Mouse (Mus musculus) adipocyte (in vitro differentiated cells): ENCODE results near the gene Kifc5b.
"Not testable (repeated sequence)": the region's sequence is repeated elsewhere in the genome, so short reads cannot be mapped to it uniquely, and the experiment has no call there.

ENCODE experiments used
- DNase-seq: peaks from one replicate; pipeline ENCODE4 v3.0.0-alpha.2; 2016; ENCODE audit warnings: low spot score

The Kifc5b gene

DNA sequence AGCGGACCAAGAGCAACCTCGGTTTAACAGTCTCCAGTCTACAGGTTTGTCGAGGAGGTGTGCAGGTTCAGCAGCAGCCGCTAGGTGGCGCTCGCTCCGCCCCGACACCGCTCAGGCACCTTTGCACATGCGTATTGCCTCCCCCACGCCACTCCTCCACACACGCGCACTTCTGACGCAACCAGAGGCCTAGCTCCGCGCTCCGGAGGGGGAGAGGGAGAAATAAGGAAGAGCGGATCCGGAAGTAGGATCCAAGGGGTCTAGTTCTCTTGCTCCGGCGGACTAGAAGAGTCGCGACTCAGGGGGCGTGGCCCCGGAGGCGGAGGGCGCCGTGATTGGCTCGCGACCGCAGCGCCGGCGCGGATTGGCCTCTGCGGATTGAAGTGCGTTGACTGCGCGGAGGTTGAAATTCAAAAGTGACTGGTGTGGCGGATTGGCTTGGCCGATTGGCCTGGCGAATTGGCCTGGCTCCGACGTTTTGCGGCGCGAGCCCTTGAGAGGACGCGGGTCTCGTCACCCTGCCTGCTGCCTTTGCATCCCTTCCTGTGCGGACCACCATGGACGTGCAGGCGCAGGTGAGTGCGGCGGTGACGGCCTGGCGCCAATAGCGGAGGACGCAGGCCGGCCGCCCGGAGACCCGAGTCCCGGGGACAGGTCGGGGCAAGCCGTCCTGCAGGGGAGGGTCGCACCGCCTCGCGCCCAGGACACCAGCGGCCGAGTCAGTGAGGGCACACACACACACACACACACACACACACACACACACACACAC lies at the start of gene Kifc5b:
Gene Kifc5b (plus strand): TSS at position 381 of the 772 bp plus-strand sequence.
- DNase-seq = peak; percentile 100

DNA sequence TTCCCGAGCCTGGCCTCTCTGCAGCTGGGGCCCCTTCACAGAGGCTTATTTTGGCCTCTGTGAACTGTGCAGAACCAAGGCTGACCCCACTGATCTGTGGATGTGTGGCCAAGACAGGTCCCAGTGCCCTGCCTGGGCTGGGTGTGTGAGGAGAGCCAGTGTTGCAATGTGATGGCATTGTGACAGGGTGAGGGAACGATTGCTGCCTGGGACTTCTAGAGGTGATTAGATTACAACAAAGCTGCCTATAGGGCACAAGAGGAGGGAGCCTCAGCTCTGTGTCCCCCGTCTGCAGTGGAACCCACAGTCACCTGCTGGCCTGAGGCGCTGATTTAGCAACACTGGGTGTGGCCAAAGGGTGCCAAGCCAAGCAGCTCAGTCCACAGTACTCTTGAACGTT lies 48.1 kb upstream of the Kifc5b start:
- peak; percentile 70 for DNase-seq

DNA sequence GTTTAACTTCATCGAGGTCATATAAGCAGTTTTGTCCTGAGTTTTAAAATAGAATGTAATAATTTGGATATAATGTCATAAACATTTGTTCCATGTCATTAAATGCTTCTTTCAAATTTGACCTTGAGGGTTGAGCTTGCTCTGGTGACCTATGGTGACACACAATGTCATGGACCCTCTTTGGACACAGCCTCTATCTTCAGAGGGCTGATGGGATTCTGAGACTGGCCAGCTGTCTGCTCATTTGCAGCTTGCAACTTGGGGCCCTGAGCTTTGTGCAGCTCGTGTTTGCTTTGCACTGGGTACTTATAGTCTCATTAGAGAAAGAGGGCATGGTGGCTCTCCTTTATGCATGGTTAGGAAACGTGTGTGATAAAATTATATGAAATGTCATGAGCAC lies 44.0 kb upstream of the Kifc5b start:
- no peak for DNase-seq

DNA sequence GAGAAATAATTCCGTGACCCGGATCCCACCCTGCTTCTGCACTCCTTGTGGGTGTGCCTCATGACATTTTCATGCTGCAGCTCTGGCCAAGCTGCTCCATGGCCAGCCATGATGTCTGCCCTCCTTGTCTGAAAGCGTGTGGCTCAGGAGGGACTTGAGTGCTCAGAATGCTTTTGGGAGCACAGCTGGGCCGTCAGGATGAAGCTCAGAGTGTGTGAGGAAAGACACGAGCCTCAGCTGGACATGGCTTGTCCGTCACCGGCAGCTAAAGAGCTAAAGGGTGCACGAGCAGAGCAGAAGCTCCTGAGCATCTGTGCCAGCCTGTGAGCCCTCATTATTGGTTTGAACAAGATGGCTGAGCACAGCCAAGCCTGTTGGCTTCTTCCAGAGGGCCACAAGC lies 43.4 kb upstream of the Kifc5b start:
- DNase-seq = no peak

DNA sequence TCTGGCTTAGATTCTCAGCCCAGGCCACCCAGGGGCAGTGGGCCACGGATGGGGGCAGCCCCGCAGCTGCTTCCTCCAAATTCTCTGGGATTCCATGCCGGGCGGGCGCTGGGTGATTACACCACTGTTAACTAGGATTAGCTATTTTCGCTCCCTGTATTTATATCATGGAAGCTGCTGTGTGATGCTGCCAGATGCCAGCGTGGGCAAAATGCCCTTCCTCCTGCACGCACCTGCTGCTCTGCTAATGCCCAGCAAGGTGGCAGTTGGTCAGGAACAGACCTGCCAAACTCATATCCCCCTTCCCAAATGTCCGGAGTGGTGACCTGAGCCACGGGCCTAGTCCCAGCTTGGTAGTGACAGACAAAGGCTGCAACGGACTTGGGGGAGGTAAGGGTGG lies 42.3 kb upstream of the Kifc5b start:
- DNase-seq = no peak

GRCm38 (mm10) chr17:26877927-26878326 lies 39.0 kb upstream of the Kifc5b start:
- DNase-seq = no peak

GRCm38 (mm10) chr17:26879235-26879634 lies 37.7 kb upstream of the Kifc5b start:
- no peak for DNase-seq

GRCm38 (mm10) chr17:26882706-26883105 lies 34.2 kb upstream of the Kifc5b start:
- peak; percentile 38 for DNase-seq

DNA sequence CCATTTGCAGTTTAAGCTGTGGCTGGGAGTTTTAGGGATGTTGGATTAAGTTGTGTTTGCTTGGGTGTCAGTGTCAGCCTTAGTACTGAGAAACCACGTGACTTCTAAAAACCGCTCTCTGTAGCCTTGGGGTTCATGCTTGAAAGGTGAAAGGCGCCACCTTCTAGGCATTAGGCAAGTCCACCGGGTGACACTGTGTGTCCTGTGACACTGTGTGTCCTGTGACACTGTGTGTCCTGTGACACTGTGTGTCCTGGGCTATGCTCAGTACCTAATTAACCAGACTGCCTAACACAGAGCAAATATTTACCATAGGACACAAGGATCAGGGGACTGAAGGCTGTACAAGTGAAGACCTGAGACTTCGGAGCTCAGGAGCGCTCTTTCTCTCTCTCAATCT lies 33.3 kb upstream of the Kifc5b start:
- no peak for DNase-seq

DNA sequence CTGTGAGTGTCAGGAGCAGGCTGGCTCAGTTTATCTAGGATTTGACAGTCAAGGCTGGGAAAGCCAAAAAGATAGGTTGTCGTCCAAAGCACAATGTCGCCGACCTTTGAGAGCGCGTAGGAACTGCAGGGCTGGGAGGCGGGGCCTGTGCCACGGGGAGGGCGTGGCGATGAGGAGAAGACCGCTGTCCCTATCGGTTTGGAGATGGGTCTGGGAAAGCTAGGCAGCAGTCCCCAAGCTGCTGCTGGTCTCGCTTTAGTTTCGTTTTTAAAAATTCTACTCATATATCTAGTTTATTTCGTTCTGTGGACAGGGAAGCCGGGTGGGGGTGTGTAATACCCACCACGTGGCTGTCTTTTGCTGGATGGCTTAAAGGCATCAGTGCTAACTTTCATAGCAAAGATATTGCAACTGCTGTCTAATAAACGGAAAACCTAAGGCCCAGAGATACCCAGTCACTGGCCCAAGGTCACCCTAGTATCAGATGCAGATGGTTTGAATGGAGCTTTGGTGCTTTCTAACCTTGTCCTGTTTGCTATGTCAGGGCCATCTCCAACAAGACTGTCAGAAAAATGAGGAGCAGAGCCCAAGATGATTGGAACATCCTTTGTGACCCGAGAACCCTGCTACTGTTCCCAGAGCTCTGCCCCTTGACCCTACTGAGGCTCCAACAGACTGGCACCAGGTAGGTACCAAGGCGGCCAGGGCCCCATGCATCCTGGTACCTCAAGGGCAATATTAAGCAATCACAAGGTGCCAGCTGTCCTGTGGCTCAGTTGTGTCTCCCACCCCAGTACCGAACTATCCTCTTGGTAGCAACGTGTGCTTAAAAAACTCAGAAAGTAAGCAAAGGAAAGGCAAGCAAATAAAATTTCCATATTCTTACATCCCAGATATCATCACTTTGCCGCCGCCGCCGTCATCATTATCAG lies 31.6 kb upstream of the Kifc5b start:
- peak; percentile 91 for DNase-seq

- peak; percentile 86 for DNase-seq
Observed at GRCm38 (mm10) chr17:26886047-26886749, 30.7 kb upstream of the Kifc5b start.

GRCm38 (mm10) chr17:26887926-26888325 lies 29.0 kb upstream of the Kifc5b start:
- peak; percentile 63 for DNase-seq

- DNase-seq = no peak
Observed at GRCm38 (mm10) chr17:26892635-26893375, 24.1 kb upstream of the Kifc5b start.

DNA sequence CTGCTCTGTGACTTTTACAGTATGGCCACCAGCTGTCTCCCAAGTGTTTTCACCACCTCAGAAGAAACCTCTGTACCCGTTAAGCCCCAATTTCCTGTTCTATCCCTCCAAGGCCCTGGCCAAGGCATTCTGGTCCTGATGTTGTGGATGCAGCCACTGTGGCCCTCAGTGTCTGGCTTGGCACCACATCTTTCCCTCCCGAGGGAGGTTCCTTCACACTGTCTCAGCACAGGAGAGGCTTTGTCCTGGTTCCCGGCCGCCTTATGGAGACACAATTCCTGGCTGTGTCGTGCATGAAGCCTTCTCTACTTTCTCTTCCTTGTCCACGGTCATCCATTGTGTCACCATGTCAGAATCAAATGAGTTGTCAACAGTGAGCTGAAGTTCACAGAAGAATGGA lies 23.4 kb upstream of the Kifc5b start:
- no peak for DNase-seq

DNA sequence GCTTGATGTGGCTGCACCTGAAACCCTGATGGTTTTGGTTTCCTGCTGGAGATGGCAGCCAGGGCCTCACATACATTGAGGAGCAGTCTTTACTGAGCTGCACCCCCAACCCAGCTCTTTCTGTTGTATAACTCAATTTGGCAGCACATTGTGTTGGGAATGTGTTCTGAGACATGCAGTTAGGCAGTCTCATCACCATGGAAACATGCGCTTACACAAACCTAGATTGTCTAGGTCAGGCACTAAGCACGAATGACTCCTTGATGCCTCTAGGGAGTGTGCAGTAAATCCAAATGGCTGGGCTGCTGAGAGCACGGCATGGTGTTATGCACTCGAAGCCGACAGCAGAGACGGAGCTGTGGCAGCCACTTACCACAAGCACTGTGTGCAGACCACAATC lies 22.5 kb upstream of the Kifc5b start:
- DNase-seq = no peak

DNA sequence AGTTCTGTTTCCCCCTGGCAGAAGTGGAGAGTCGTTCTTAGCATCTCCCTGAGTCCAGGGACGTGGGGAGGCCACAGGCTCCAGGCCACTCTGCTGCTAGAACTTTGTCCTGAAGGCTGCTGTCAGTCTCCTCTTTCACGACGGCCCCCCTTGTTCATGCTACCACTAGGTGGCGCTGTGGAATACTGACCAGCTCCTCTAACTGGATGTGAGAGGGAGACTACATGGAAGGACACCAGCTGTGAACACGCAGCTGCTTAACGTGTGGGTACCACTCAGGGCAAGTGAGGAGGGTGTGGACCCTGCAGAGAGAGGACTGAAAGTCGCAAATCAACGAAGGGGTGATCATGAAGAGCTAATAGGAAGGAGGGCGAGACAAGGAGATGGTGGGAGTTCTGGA lies 21.3 kb upstream of the Kifc5b start:
- DNase-seq = peak; percentile 45

DNA sequence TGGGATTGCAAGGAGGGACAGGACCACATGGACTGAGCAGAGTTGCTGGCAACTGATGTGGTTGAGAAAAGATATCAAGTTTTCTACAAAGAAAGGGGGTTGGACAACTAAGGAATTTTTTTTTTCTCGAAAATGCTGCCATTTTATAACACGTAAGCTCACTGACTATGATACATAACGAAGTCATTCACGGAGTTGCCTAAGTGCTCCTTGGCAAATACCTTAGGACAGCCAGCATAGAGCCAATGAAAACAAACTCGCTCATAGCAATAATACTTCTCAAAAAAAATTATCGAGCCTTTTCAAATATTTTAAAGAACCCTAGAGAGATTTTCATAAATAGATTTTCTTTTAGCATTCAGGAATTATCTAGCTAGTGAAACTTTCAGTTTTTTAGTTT lies 16.0 kb upstream of the Kifc5b start:
- peak; percentile 78 for DNase-seq

- no peak for DNase-seq
Observed at GRCm38 (mm10) chr17:26904320-26904719, 12.6 kb upstream of the Kifc5b start.

DNA sequence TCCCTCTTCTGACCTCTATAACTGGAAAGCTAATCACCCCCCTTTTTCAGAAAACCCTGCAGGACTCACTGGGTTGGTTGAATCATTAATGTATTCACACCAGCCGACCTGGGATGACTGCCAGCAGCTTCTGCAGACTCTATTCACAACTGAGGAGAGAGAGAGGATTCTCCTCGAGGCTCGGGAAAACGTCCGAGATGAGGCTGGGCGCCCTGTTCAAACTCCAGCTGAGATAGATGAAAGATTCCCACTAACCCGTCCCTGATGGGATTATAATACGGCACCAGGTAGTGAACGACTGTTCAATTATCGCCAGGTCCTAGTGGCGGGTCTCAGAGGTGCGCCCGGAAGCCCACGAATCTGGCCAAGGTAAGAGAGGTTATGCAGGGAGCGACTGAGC lies 9.4 kb upstream of the Kifc5b start:
- not testable (repeated sequence) for DNase-seq

GRCm38 (mm10) chr17:26915248-26915647 lies 1.6 kb upstream of the Kifc5b start:
- no peak for DNase-seq

DNA sequence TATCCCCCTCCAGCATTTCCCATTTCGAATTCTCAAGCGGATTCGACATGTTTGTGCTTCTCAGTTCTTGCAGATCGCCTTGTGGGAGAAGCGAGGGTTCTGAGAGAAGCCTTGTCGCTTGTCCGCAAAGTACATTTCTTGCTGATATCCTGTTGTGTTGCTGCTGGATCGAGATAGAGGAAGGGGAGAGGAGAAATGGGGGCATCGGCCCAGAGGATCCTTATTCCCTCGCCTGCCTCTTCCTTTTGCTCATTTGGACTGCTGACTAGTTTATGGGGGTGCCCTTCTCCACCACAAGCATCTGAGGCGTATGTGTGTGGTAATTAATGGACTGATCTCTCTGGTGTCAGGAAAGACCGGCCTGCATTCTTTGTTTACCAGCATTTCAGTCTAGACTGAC lies 669 bp downstream of the Kifc5b start:
- not testable (repeated sequence) for DNase-seq

DNA sequence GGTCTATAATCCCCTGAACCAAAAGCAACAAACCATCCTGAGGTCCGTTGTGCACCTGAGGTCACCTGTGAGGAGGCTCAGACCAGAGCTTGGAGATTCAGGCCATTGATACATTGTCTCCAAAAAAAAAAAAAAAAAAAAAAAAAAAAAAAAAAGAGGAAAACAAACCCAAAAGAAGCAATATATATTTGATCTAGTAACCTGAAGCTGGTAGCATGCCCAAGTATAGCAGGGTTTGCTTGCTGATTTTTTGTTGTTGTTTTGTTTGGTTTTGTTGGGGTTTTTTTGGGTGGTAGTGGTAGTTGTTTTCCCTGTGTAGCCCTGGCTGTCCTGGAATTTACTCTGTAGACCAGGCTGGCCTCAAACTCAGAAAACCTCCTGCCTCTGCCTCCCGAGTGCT lies 1.5 kb downstream of the Kifc5b start:
- no peak for DNase-seq
